Mouse (Mus musculus) heart, embryonic 11.5 days (tissue): ENCODE data around the gene Tbc1d22a. TPM values are rescaled to one million over a fixed set of nuclear protein-coding genes. Genes with fewer than 3 reads are reported as not detected.
A peak's percentile ranks its signal among the peaks of the same experiment; 100 is the strongest.

ENCODE experiments used
- ATAC-seq: fragments of 200-750 bp; cut with Nextera tagmentation; replicated peaks from 2 replicates; pipeline ENCODE4 v1.8.0; 2017; ENCODE audit warnings: moderate library complexity; ENCODE audit not compliant: insufficient number of reproducible peaks, low FRiP score, low TSS enrichment
- H3K27ac ChIP-seq: fragments of 300-500 bp; sonication (generic); 2 replicates; pipeline ENCODE4 v1.5.1; 2014; ENCODE audit warnings: mild to moderate bottlenecking, low read depth, low read length
- H3K27me3 ChIP-seq: fragments of 300-500 bp; sonication (generic); 2 replicates; pipeline ENCODE4 v1.6.1; 2014; ENCODE audit warnings: mild to moderate bottlenecking, low read length, mixed read lengths; ENCODE audit not compliant: control insufficient read depth, insufficient read depth
- H3K36me3 ChIP-seq: fragments of 300-500 bp; sonication (generic); 2 replicates; pipeline ENCODE4 v1.6.1; 2014; ENCODE audit warnings: mild to moderate bottlenecking, low read length, moderate library complexity, mixed read lengths; ENCODE audit not compliant: control insufficient read depth, insufficient read depth
- H3K4me1 ChIP-seq: fragments of 300-500 bp; sonication (generic); 2 replicates; pipeline ENCODE4 v1.6.1; 2014; ENCODE audit warnings: low read length; ENCODE audit not compliant: control insufficient read depth, insufficient read depth
- H3K4me2 ChIP-seq: fragments of 300-500 bp; sonication (generic); 2 replicates; pipeline ENCODE4 v1.6.1; 2014; ENCODE audit warnings: mild to moderate bottlenecking, moderate library complexity
- H3K4me3 ChIP-seq: fragments of 300-500 bp; sonication (generic); 2 replicates; pipeline ENCODE4 v1.5.1; 2014; ENCODE audit warnings: low read depth, low read length
- H3K9ac ChIP-seq: fragments of 300-500 bp; sonication (generic); 2 replicates; pipeline ENCODE4 v1.6.1; 2014; ENCODE audit warnings: mild to moderate bottlenecking, low read depth, low read length, moderate library complexity
- H3K9me3 ChIP-seq: fragments of 300-500 bp; sonication (generic); replicated peaks from 2 replicates; pipeline ENCODE4 v1.6.1; 2016; ENCODE audit warnings: low read length; ENCODE audit not compliant: control insufficient read depth
- WGBS: fragments of 180-500 bp; shearing (Covaris S2); extraction: QIAGEN DNeasy Blood & Tissue Kit; methylation state at CpG from one replicate; pipeline ENCODE4 v1.1.7; 2014; ENCODE audit not compliant: insufficient replicate concordance; 5-methylcytosine and 5-hydroxymethylcytosine counted together
- polyA plus RNA-seq: library from polyadenylated mRNA; unstranded; fragments of >200 nt; fragmentation: Nextera tagmentation; extraction: Ambion mirVana; gene quantifications from 2 replicates; pipeline ENCODE4 v1.2.1, GENCODE M21; 2014

Tbc1d22a gene
- polyA plus RNA-seq, 1 experiment from 2014 or later: 6.0 TPM

DNA sequence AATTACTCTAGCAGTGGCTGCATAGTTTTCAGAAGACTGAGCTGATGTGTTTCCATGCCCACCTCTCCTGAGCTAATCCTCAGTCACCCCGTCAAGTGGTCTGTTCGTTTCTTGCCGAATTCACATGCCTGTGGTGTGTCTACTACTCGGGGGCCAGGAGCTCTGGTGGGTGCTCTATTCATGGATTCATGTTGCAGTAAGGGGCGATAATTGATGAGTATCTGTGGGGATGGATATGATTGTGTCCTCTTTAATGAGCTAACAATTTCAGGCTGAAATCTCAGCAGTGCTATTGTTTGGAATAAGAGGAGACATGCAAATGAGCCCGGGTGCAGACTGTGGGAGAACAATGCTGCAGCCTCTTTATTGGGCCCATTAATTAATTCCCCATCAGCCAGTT lies 201.7 kb downstream of the Tbc1d22a start:
- whole genome bisulfite sequencing: 77% methylated on average over 6 of the region's 6 CpGs
- H3K36me3 ChIP-seq: no peaks in the 10 kb centered on the region
- no peak overlapping the region for H3K4me3 ChIP-seq
- H3K4me2 ChIP-seq: no peak overlapping the region
- no peaks in the 10 kb centered on the region for H3K4me1 ChIP-seq
- H3K9me3 ChIP-seq: no peaks in the 10 kb centered on the region
- no peak for ATAC-seq
- H3K9ac ChIP-seq: no peak overlapping the region
- no peak overlapping the region for H3K27ac ChIP-seq
- H3K27me3 ChIP-seq: peaks cover 63% of the 10 kb centered on the region

- no peak overlapping the region for H3K27ac ChIP-seq
- WGBS: 83% methylated on average over 2 of the region's 2 CpGs
- H3K9ac ChIP-seq: no peak overlapping the region
- peaks cover 47% of the 10 kb centered on the region for H3K27me3 ChIP-seq
- no peak for ATAC-seq
- no peak overlapping the region for H3K4me2 ChIP-seq
- no peaks in the 10 kb centered on the region for H3K9me3 ChIP-seq
- no peaks in the 10 kb centered on the region for H3K36me3 ChIP-seq
- H3K4me3 ChIP-seq: no peak overlapping the region
- H3K4me1 ChIP-seq: 0 out of 2 replicates have a peak, but pooled peaks cover 7% of the 10 kb centered on the region
Observed at GRCm38 (mm10) chr15:86418436-86418835, 204.2 kb downstream of the Tbc1d22a start.

GRCm38 (mm10) chr15:86419620-86420019 lies 205.4 kb downstream of the Tbc1d22a start:
- H3K9me3 ChIP-seq: no peaks in the 10 kb centered on the region
- no peak overlapping the region for H3K4me2 ChIP-seq
- H3K4me1 ChIP-seq: 0 out of 2 replicates have a peak, but pooled peaks cover 7% of the 10 kb centered on the region
- H3K36me3 ChIP-seq: no peaks in the 10 kb centered on the region
- no peak overlapping the region for H3K4me3 ChIP-seq
- peaks cover 40% of the 10 kb centered on the region for H3K27me3 ChIP-seq
- WGBS: 82% methylated on average over 6 of the region's 6 CpGs
- no peak for ATAC-seq
- no peak overlapping the region for H3K27ac ChIP-seq
- no peak overlapping the region for H3K9ac ChIP-seq

GRCm38 (mm10) chr15:86422858-86423257 lies 208.6 kb downstream of the Tbc1d22a start:
- no peak for ATAC-seq
- 47% methylated on average over 1 of the region's 1 CpGs for WGBS
- Histone ChIP-seq H3K4me3 (no peak overlapping the region), H3K27ac (peak overlapping the region; percentile 41), H3K9ac (no peak overlapping the region), H3K4me2 (no peak overlapping the region), H3K27me3 (peaks cover 29% of the 10 kb centered on the region), H3K9me3 (no peaks in the 10 kb centered on the region), H3K36me3 (no peaks in the 10 kb centered on the region), H3K4me1 (peaks cover 27% of the 10 kb centered on the region)

GRCm38 (mm10) chr15:86423884-86424283 lies 209.6 kb downstream of the Tbc1d22a start:
- H3K27me3 ChIP-seq: peaks cover 26% of the 10 kb centered on the region
- H3K4me1 ChIP-seq: peaks cover 27% of the 10 kb centered on the region
- H3K9me3 ChIP-seq: no peaks in the 10 kb centered on the region
- H3K4me2 ChIP-seq: no peak overlapping the region
- peak; percentile 64; the same call in 1 of the 2 replicates for ATAC-seq
- WGBS: 31% methylated on average over 2 of the region's 2 CpGs
- no peaks in the 10 kb centered on the region for H3K36me3 ChIP-seq
- H3K27ac ChIP-seq: peak overlapping the region; percentile 61
- H3K9ac ChIP-seq: no peak overlapping the region
- H3K4me3 ChIP-seq: no peak overlapping the region

- 40% methylated on average over 8 of the region's 8 CpGs for WGBS
- Histone ChIP-seq H3K4me1 (peaks cover 27% of the 10 kb centered on the region), H3K9me3 (no peaks in the 10 kb centered on the region), H3K4me3 (no peak overlapping the region), H3K27me3 (peaks cover 32% of the 10 kb centered on the region), H3K27ac (peak overlapping the region; percentile 65; the same call in 1 of the 2 replicates), H3K4me2 (no peak overlapping the region), H3K9ac (no peak overlapping the region), H3K36me3 (no peaks in the 10 kb centered on the region)
- ATAC-seq: peak; percentile 64; the same call in 1 of the 2 replicates
Observed at GRCm38 (mm10) chr15:86424971-86425370, 210.7 kb downstream of the Tbc1d22a start.

DNA sequence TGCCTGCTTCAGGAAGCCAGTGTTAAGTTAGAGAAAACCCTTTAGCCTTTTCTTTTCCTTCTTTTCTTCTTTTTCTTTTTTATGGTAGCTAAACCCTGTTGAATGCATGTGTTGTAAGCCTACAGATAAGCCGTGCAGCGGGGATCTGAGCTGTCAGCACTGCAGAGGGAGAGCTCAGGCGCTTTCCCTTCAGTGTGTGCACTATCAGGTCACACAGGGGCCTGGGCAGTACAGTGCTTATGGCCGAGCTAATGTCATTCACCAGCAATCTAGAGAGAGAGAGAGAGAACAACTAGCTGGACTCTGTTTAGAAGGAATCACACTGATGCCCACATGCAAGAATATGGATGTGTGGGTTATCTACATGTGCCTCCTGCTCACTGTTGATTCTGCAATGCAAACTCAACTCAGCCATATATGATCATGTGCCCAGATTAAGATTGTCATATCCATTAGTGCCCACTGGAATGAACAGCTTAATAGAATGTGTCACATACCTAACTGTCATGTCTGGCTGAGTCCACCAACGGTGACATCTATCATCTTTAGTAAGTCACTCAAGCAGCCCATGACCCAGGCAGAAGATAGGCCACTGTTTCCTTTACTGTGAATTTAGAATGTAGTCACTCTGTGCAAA lies 212.2 kb downstream of the Tbc1d22a start:
- Histone ChIP-seq H3K36me3 (no peaks in the 10 kb centered on the region), H3K9me3 (no peaks in the 10 kb centered on the region), H3K27ac (peak overlapping the region; percentile 62), H3K4me3 (no peak overlapping the region), H3K27me3 (peaks cover 26% of the 10 kb centered on the region), H3K9ac (no peak overlapping the region), H3K4me2 (no peak overlapping the region), H3K4me1 (peaks cover 27% of the 10 kb centered on the region)
- ATAC-seq: peak; percentile 78
- 16% methylated on average over 5 of the region's 5 CpGs for WGBS

GRCm38 (mm10) chr15:86427439-86427838 lies 213.2 kb downstream of the Tbc1d22a start:
- Histone ChIP-seq H3K4me1 (peaks cover 26% of the 10 kb centered on the region), H3K27ac (no peak overlapping the region), H3K9ac (no peak overlapping the region), H3K9me3 (no peaks in the 10 kb centered on the region), H3K4me3 (no peak overlapping the region), H3K36me3 (no peaks in the 10 kb centered on the region), H3K27me3 (peaks cover 30% of the 10 kb centered on the region), H3K4me2 (no peak overlapping the region)
- ATAC-seq: no peak
- WGBS: 84% methylated on average over 4 of the region's 4 CpGs

GRCm38 (mm10) chr15:86428496-86428895 lies 214.2 kb downstream of the Tbc1d22a start:
- 90% methylated on average over 5 of the region's 5 CpGs for WGBS
- peaks cover 20% of the 10 kb centered on the region for H3K4me1 ChIP-seq
- H3K27ac ChIP-seq: no peak overlapping the region
- H3K4me2 ChIP-seq: no peak overlapping the region
- H3K27me3 ChIP-seq: peaks cover 30% of the 10 kb centered on the region
- H3K9ac ChIP-seq: no peak overlapping the region
- no peak for ATAC-seq
- H3K4me3 ChIP-seq: no peak overlapping the region
- H3K9me3 ChIP-seq: no peaks in the 10 kb centered on the region
- H3K36me3 ChIP-seq: no peaks in the 10 kb centered on the region
